Mouse (Mus musculus): ENCODE results near the gene Palm2. TPM values are rescaled to one million over a fixed set of nuclear protein-coding genes. Genes with fewer than 3 reads are reported as not detected.

Gene Palm2
- polyA plus RNA-seq, 2 experiments = 2.7 to 5.3 TPM

GRCm38 (mm10) chr4:57751566-57751965 is 317.5 kb downstream of the Palm2 start:
- no peak for DNase-seq (ENCODE audit: low spot score)
- H3K4me3 ChIP-seq (replicated peaks; ENCODE audit: low read length) = no peak overlapping the region
- no peak for TF ChIP-seq POLR2A (IDR thresholded peaks at IDR 0.05; ENCODE audit: borderline replicate concordance, extremely low read depth, insufficient read depth, insufficient read length)
- no peaks in the 10 kb centered on the region for H3K36me3 ChIP-seq (ENCODE audit: control insufficient read depth, insufficient read depth, low read length)
- peaks cover 5% of the 10 kb centered on the region; the same call in 1 of the 2 replicates for H3K4me1 ChIP-seq (ENCODE audit: control insufficient read depth, insufficient read depth, low read length)
- no peak overlapping the region for H3K4me2 ChIP-seq (replicated peaks; ENCODE audit: low read depth, low read length, severe bottlenecking)
- no peaks in the 10 kb centered on the region for H3K9me3 ChIP-seq (ENCODE audit: control insufficient read depth, low read length)
- ATAC-seq (ENCODE audit: low FRiP score, low read depth) = no peak
- no peak overlapping the region for H3K9ac ChIP-seq (ENCODE audit: low read depth, low read length, severe bottlenecking)
- H3K27ac ChIP-seq (replicated peaks; ENCODE audit: low read depth, low read length) = no peak overlapping the region
- WGBS = 91% methylated on average over 11 of the region's 11 CpGs
- H3K27me3 ChIP-seq (ENCODE audit: control insufficient read depth, insufficient read depth, low read length) = no peaks in the 10 kb centered on the region

- Histone ChIP-seq H3K4me1 (ENCODE audit: control insufficient read depth, insufficient read depth, low read length) (peaks cover 5% of the 10 kb centered on the region; the same call in 1 of the 2 replicates), H3K9ac (ENCODE audit: low read depth, low read length, severe bottlenecking) (no peak overlapping the region), H3K27me3 (ENCODE audit: control insufficient read depth, insufficient read depth, low read length) (no peaks in the 10 kb centered on the region), H3K4me2 (replicated peaks; ENCODE audit: low read depth, low read length, severe bottlenecking) (no peak overlapping the region), H3K27ac (replicated peaks; ENCODE audit: low read depth, low read length) (no peak overlapping the region), H3K36me3 (ENCODE audit: control insufficient read depth, insufficient read depth, low read length) (no peaks in the 10 kb centered on the region; the same call in 1 of the 2 replicates), H3K4me3 (replicated peaks; ENCODE audit: low read length) (no peak overlapping the region), H3K9me3 (ENCODE audit: control insufficient read depth, low read length) (no peaks in the 10 kb centered on the region)
- DNase-seq (ENCODE audit: low spot score) = no peak
- no peak for TF ChIP-seq POLR2A (IDR thresholded peaks at IDR 0.05; ENCODE audit: borderline replicate concordance, extremely low read depth, insufficient read depth, insufficient read length)
- WGBS = 92% methylated on average over 11 of the region's 11 CpGs
- no peak for ATAC-seq (ENCODE audit: low FRiP score, low read depth)
These were observed 321.0 kb downstream of the Palm2 start for GRCm38 (mm10) chr4:57755085-57755484.

- DNase-seq (ENCODE audit: low spot score) = no peak
- Histone ChIP-seq H3K9me3 (ENCODE audit: control insufficient read depth, low read length) (no peaks in the 10 kb centered on the region), H3K9ac (ENCODE audit: low read depth, low read length, severe bottlenecking) (no peak overlapping the region), H3K27ac (replicated peaks; ENCODE audit: low read depth, low read length) (no peak overlapping the region), H3K4me3 (replicated peaks; ENCODE audit: low read length) (no peak overlapping the region), H3K4me1 (ENCODE audit: control insufficient read depth, insufficient read depth, low read length) (no peaks in the 10 kb centered on the region), H3K36me3 (ENCODE audit: control insufficient read depth, insufficient read depth, low read length) (peaks cover 2% of the 10 kb centered on the region), H3K27me3 (ENCODE audit: control insufficient read depth, insufficient read depth, low read length) (no peaks in the 10 kb centered on the region), H3K4me2 (replicated peaks; ENCODE audit: low read depth, low read length, severe bottlenecking) (no peak overlapping the region)
- 54% methylated on average over 11 of the region's 11 CpGs for WGBS
- ATAC-seq (ENCODE audit: low FRiP score, low read depth) = no peak
- TF ChIP-seq POLR2A (IDR thresholded peaks at IDR 0.05; ENCODE audit: borderline replicate concordance, extremely low read depth, insufficient read depth, insufficient read length) = no peak
These were observed 323.9 kb downstream of the Palm2 start for GRCm38 (mm10) chr4:57757997-57758396.

Other genes starting within 250 kb of the Palm2 start
- 3.7 and 4.7 TPM in 2 replicates for gene Ptpn3, start 132.4 kb upstream of the Palm2 start, polyA plus RNA-seq (2012; rRNA removed)
- 2.9 and 3.4 TPM in 2 replicates for gene Ptpn3, start 132.4 kb upstream of the Palm2 start, polyA plus RNA-seq (2014; fragmentation: Nextera tagmentation; extraction: Ambion mirVana)
- 3.1 and 6.4 TPM in 2 replicates for gene Pakap, start 133.9 kb downstream of the Palm2 start, polyA plus RNA-seq (2012; rRNA removed)
- gene Pakap, start 133.9 kb downstream of the Palm2 start, polyA plus RNA-seq (2014; fragmentation: Nextera tagmentation; extraction: Ambion mirVana) = 26.9 and 29.6 TPM in 2 replicates

Measured in limb, embryonic 14.5 days (tissue).